Mouse (Mus musculus) heart, embryonic 10.5 days (tissue): ENCODE measurements around the gene Myo5a. TPM values are rescaled to one million over a fixed set of nuclear protein-coding genes. Genes with fewer than 3 reads are reported as not detected.
A peak's percentile ranks its signal among the peaks of the same experiment; 100 is the strongest.

Experiments
- DNase-seq: peaks from one replicate; pipeline ENCODE4 v3.0.0-alpha.2; 2017; ENCODE audit warnings: low spot score
- H3K27ac ChIP-seq: fragments of 300-500 bp; sonication (generic); 2 replicates; pipeline ENCODE4 v1.5.1; 2016; ENCODE audit warnings: mild to moderate bottlenecking
- H3K27me3 ChIP-seq: fragments of 300-500 bp; sonication (generic); 2 replicates; pipeline ENCODE4 v1.6.1; 2016; ENCODE audit warnings: mild to moderate bottlenecking; ENCODE audit not compliant: poor library complexity, insufficient read depth, severe bottlenecking
- H3K36me3 ChIP-seq: fragments of 300-500 bp; sonication (generic); 2 replicates; pipeline ENCODE4 v1.6.1; 2016; ENCODE audit warnings: mild to moderate bottlenecking, moderate library complexity
- H3K4me1 ChIP-seq: fragments of 300-500 bp; sonication (generic); 2 replicates; pipeline ENCODE4 v1.6.1; 2016; ENCODE audit warnings: mild to moderate bottlenecking
- H3K4me3 ChIP-seq: fragments of 300-500 bp; sonication (generic); 2 replicates; pipeline ENCODE4 v1.5.1; 2016; ENCODE audit warnings: mild to moderate bottlenecking, moderate library complexity
- H3K9me3 ChIP-seq: fragments of 300-500 bp; sonication (generic); 2 replicates; pipeline ENCODE4 v1.6.1; 2016; ENCODE audit warnings: mild to moderate bottlenecking, moderate library complexity
- WGBS: fragments of 180-500 bp; shearing (Covaris S2); methylation state at CpG from one replicate; pipeline ENCODE4 v1.1.7; 2016; 5-methylcytosine and 5-hydroxymethylcytosine counted together
- polyA plus RNA-seq: library from polyadenylated mRNA; unstranded; fragments of >200 nt; fragmentation: Nextera tagmentation; extraction: Ambion mirVana; gene quantifications from 2 replicates; pipeline ENCODE4 v1.2.1, GENCODE M21; 2016

The Myo5a gene
- polyA plus RNA-seq, 1 experiment from 2014 or later = 13.6 TPM

DNA sequence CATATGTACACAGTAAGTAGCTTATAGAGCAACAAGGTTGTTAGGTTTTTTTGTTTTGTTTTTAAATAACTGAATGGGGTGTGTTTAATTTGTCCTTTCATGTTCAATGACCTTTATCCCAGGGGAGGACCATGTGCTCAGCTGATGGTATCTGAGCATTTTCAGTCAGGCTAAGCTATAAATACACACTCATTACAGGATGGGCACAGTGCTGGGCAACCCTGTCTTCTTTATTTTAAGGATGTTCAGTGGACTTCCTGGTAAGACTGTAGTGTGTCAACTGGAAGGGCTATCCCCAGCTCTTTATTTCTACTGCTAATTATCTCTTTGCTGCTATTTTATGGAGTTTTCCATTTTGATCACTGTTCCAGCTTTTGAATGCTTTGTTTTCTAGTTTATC is 92.8 kb downstream of the Myo5a start:
- Histone ChIP-seq H3K27me3 (no peaks in the 10 kb centered on the region), H3K4me1 (peaks cover 4% of the 10 kb centered on the region; the same call in 1 of the 2 replicates), H3K27ac (no peak overlapping the region), H3K4me3 (no peak overlapping the region), H3K36me3 (peaks cover 24% of the 10 kb centered on the region), H3K9me3 (no peaks in the 10 kb centered on the region)
- DNase-seq = no peak

DNA sequence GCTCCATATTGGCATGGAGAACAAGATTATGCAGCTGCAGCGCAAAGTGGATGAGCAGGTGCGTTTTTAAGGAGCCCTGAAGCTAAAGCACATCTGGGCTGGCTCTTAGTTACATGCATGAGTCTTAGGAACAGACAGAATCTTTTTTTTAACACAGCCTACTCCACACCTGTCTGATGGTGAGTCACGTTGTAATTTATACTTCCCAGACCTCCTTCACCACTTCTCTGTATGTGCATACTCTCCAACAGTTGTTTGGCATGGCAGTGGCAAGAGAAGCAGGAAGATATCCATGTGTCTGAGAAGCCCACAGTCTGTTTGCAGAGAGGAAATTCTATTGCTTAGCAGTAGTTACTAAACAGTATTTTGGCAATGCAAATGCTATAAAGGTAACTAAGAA is 100.9 kb downstream of the Myo5a start:
- Histone ChIP-seq H3K27me3 (no peaks in the 10 kb centered on the region), H3K36me3 (peaks cover 59% of the 10 kb centered on the region), H3K4me1 (no peaks in the 10 kb centered on the region), H3K4me3 (no peak overlapping the region), H3K9me3 (no peaks in the 10 kb centered on the region), H3K27ac (no peak overlapping the region)
- WGBS = 82% methylated on average over 3 of the region's 3 CpGs
- DNase-seq = no peak

GRCm38 (mm10) chr9:75187646-75188260 is 116.9 kb downstream of the Myo5a start:
- Histone ChIP-seq H3K27me3 (no peaks in the 10 kb centered on the region), H3K4me3 (no peak overlapping the region), H3K36me3 (peaks cover 38% of the 10 kb centered on the region), H3K27ac (no peak overlapping the region), H3K9me3 (no peaks in the 10 kb centered on the region), H3K4me1 (no peaks in the 10 kb centered on the region)
- DNase-seq = no peak
- 75% methylated on average over 3 of the region's 3 CpGs for WGBS

- 64% methylated on average over 4 of the region's 4 CpGs for WGBS
- Histone ChIP-seq H3K4me3 (no peak overlapping the region), H3K4me1 (peaks cover 14% of the 10 kb centered on the region; the same call in 1 of the 2 replicates), H3K9me3 (no peaks in the 10 kb centered on the region), H3K36me3 (peaks cover 12% of the 10 kb centered on the region), H3K27ac (no peak overlapping the region), H3K27me3 (no peaks in the 10 kb centered on the region)
- DNase-seq = no peak
These were observed 123.0 kb downstream of the Myo5a start for GRCm38 (mm10) chr9:75193858-75194257.

- peaks cover 20% of the 10 kb centered on the region for H3K36me3 ChIP-seq
- 31% methylated on average over 2 of the region's 2 CpGs for WGBS
These were observed 125.5 kb downstream of the Myo5a start for GRCm38 (mm10) chr9:75196335-75196734.

GRCm38 (mm10) chr9:75197297-75197696 is 126.5 kb downstream of the Myo5a start:
- Histone ChIP-seq H3K4me3 (no peak overlapping the region), H3K4me1 (peaks cover 14% of the 10 kb centered on the region; the same call in 1 of the 2 replicates), H3K27me3 (no peaks in the 10 kb centered on the region), H3K36me3 (peaks cover 28% of the 10 kb centered on the region), H3K9me3 (no peaks in the 10 kb centered on the region), H3K27ac (no peak overlapping the region)
- no peak for DNase-seq
- 56% methylated on average over 6 of the region's 6 CpGs for WGBS

More at GRCm38 (mm10) chr9:75196335-75196734, 125.5 kb downstream of the Myo5a start:
- no peaks in the 10 kb centered on the region for H3K27me3 ChIP-seq
- no peak for DNase-seq
- H3K27ac ChIP-seq = 0 out of 2 replicates have a peak overlapping the region, but pooled peaks have one; percentile 59
- H3K4me1 ChIP-seq = peaks cover 14% of the 10 kb centered on the region; the same call in 1 of the 2 replicates
- no peak overlapping the region for H3K4me3 ChIP-seq
- no peaks in the 10 kb centered on the region for H3K9me3 ChIP-seq

DNA sequence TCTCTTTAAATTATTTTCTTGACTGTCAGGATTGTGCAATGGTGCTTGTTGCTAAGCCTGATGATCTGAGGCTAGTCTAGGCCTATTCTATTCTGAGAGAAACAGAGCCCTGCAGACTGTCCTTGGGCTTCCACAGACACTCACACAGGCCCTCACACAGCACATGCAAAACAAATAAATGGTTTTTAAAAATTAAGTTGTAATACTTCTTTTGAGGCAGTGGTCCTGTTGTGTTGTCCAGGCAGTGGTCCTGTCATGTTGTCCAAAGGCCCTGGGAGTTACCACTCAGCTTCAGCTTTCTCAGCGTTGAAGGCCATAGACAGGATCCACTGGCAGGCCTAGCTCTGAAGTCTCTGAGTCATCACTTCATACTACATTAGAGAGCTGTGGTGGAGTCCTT is 130.7 kb downstream of the Myo5a start:
- H3K36me3 ChIP-seq = peaks cover 48% of the 10 kb centered on the region
- DNase-seq = no peak
- H3K27ac ChIP-seq = no peak overlapping the region
- peaks cover under 1% of the 10 kb centered on the region; the same call in 1 of the 2 replicates for H3K4me1 ChIP-seq
- 91% methylated on average over 1 of the region's 1 CpGs for WGBS
- H3K27me3 ChIP-seq = no peaks in the 10 kb centered on the region
- no peak overlapping the region for H3K4me3 ChIP-seq
- no peaks in the 10 kb centered on the region for H3K9me3 ChIP-seq

GRCm38 (mm10) chr9:75202036-75202435 is 131.2 kb downstream of the Myo5a start:
- WGBS = 90% methylated on average over 2 of the region's 2 CpGs
- no peak for DNase-seq
- Histone ChIP-seq H3K27me3 (no peaks in the 10 kb centered on the region), H3K4me3 (no peak overlapping the region), H3K9me3 (no peaks in the 10 kb centered on the region), H3K4me1 (no peaks in the 10 kb centered on the region), H3K36me3 (peaks cover 48% of the 10 kb centered on the region), H3K27ac (no peak overlapping the region)

DNA sequence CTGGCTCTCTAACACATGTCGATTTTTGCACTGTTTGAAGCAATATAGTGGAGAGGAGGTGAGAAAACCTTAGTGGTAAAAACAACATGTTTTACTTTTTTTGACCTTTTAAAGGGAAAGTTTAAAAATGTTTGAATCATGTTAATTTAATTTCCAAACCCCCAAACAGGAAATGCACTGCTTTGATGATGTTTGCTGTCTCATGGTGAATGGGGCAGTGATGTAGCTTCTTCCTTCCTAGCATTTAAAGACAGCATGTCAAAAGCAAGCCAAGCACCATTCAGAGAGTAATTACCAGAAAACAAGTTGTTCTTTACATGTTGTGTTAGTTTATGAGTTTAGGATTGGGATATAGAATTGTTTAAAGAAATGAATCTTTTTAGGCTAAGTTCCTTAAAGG is 138.4 kb downstream of the Myo5a start:
- no peaks in the 10 kb centered on the region for H3K27me3 ChIP-seq
- no peaks in the 10 kb centered on the region for H3K9me3 ChIP-seq
- H3K27ac ChIP-seq = no peak overlapping the region
- no peak for DNase-seq
- 81% methylated on average over 1 of the region's 1 CpGs for WGBS
- H3K36me3 ChIP-seq = peaks cover 31% of the 10 kb centered on the region
- no peak overlapping the region for H3K4me3 ChIP-seq
- H3K4me1 ChIP-seq = peaks cover 4% of the 10 kb centered on the region; the same call in 1 of the 2 replicates

DNA sequence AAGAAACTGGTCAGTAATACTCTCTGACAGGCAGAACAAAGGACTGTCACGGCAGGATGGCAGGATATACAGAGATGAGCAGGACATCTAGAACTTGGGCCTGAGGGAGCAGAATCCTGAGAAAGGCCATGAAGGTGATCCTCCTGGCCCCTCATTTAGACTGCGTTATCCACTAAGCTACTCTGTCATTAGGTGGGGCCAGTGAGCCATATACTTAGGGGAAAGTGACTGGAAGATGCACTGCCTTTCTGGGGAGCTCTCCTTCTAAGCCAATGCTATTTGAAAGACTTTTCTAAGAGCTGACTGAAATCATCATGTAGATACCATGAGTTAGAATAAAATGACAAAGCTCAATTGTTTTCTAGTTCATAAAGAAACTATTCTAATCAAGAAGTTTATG is 139.5 kb downstream of the Myo5a start:
- H3K9me3 ChIP-seq = no peaks in the 10 kb centered on the region
- no peak for DNase-seq
- WGBS = 79% methylated on average over 2 of the region's 2 CpGs
- no peak overlapping the region for H3K27ac ChIP-seq
- H3K4me3 ChIP-seq = no peak overlapping the region
- H3K27me3 ChIP-seq = no peaks in the 10 kb centered on the region
- H3K36me3 ChIP-seq = peaks cover 34% of the 10 kb centered on the region
- H3K4me1 ChIP-seq = peaks cover 4% of the 10 kb centered on the region; the same call in 1 of the 2 replicates

DNA sequence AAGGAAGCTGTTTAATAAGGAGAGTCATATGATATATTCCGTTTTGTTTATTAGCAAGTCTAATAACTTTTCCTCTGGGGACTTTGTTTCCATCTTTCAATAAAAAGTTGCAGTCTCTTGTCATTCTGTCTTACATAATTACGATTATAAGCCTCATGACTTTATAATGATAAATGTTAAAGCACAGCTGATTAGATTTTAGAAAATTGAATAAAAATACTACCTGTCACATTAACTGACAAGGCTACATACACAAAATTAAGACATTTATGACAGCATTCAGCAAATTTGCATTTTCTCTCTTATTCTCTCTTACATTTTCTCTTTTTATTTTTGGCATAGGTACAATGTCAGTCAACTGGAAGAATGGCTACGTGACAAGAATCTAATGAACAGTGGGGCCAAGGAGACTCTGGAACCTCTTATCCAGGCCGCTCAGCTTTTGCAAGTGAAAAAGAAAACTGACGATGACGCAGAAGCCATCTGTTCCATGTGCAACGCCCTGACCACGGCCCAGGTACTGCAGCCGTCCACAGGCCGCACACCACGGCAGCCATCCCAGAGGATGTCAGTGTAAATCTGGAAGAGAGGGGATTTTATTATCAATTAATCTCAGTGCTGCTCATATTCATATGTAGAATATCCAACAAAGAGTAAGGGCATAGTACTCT is 144.1 kb downstream of the Myo5a start:
- no peak for DNase-seq
- Histone ChIP-seq H3K9me3 (no peaks in the 10 kb centered on the region), H3K27ac (no peak overlapping the region), H3K27me3 (no peaks in the 10 kb centered on the region), H3K4me3 (no peak overlapping the region), H3K36me3 (peaks cover 50% of the 10 kb centered on the region), H3K4me1 (peaks cover 4% of the 10 kb centered on the region; the same call in 1 of the 2 replicates)
- 90% methylated on average over 11 of the region's 11 CpGs for WGBS

GRCm38 (mm10) chr9:75219942-75220341 is 149.1 kb downstream of the Myo5a start:
- H3K27me3 ChIP-seq = no peaks in the 10 kb centered on the region
- DNase-seq = no peak
- 76% methylated on average over 5 of the region's 5 CpGs for WGBS
- H3K36me3 ChIP-seq = peaks cover 29% of the 10 kb centered on the region
- no peak overlapping the region for H3K4me3 ChIP-seq
- H3K9me3 ChIP-seq = no peaks in the 10 kb centered on the region
- peaks cover 8% of the 10 kb centered on the region for H3K4me1 ChIP-seq
- no peak overlapping the region for H3K27ac ChIP-seq

GRCm38 (mm10) chr9:75221420-75222287 is 150.8 kb downstream of the Myo5a start:
- Histone ChIP-seq H3K9me3 (no peaks in the 10 kb centered on the region), H3K36me3 (peaks cover 14% of the 10 kb centered on the region; the same call in 1 of the 2 replicates), H3K4me3 (no peak overlapping the region), H3K4me1 (peaks cover 8% of the 10 kb centered on the region), H3K27me3 (no peaks in the 10 kb centered on the region), H3K27ac (no peak overlapping the region)
- no peak for DNase-seq
- WGBS = 56% methylated on average over 10 of the region's 10 CpGs
